Mouse (Mus musculus) brain, embryonic 14.5 days (tissue): ENCODE data around the gene Dchs1. TPM values are rescaled to one million over a fixed set of nuclear protein-coding genes. Genes with fewer than 3 reads are reported as not detected.
A peak's percentile ranks its signal among the peaks of the same experiment; 100 is the strongest.

Source experiments
- DNase-seq: peaks from one replicate; pipeline ENCODE4 v3.0.0-alpha.2; 2011; ENCODE audit warnings: low read depth
- CTCF ChIP-seq: fragments of 200-500 bp; IDR thresholded peaks from 2 replicates; pipeline ENCODE4 v1.5.1; 2012; ENCODE audit warnings: inconsistent platforms, mild to moderate bottlenecking, moderate library complexity, borderline replicate concordance; ENCODE audit not compliant: insufficient read depth, insufficient read length; ENCODE audit errors: extremely low read depth
- POLR2A ChIP-seq: fragments of 200-500 bp; IDR thresholded peaks from 2 replicates; pipeline ENCODE4 v1.6.1; 2012; ENCODE audit warnings: mild to moderate bottlenecking, inconsistent platforms, borderline replicate concordance; ENCODE audit not compliant: poor library complexity, insufficient read depth, insufficient read length, severe bottlenecking; ENCODE audit errors: extremely low read depth
- polyA plus RNA-seq: library from polyadenylated mRNA; depleted of rRNA; stranded (reverse); fragments of >200 nt; gene quantifications from 2 replicates; pipeline ENCODE4 v1.2.3, GENCODE M21; 2012

The Dchs1 gene
- polyA plus RNA-seq, 1 experiment, result 87.4 TPM

DNA sequence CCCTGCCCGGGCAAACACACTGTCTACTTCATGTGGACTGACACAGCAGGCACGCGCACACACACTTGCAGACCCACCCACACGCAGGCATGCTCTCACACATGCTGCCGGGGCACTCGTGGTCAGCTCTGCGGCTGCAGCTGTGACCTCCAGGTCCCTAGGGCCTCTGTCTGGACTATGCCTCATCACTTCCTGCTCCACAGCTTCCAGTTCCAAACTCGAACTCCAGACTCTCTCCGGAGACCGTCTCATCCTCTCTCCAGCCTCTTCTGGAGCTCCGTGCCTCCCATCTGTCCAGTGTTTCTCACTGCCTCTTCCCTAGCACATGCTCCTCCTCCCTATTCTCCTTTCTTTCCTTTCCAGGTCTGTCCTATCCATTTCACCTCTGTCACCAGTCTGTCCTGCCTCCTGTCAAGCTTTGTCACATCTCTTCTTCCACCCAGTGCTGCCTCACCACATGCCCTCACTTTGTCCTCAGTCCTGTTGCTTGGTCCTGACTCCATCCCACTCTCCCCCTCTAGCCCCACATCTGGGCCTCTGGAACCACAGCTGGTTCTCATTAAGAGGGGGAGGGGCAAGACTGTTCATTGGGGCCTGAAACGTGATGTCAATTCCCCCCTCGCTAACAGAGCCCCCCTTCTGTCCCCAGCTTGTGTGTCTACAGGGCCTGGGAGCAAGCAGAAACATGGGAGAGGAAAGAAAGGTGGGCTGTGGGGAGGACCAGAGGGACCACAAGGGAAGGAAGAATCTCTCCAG, 9.5 kb downstream of the Dchs1 start:
- TF ChIP-seq POLR2A, result no peak
- TF ChIP-seq CTCF, result no peak
- peak; percentile 37 for DNase-seq

DNA sequence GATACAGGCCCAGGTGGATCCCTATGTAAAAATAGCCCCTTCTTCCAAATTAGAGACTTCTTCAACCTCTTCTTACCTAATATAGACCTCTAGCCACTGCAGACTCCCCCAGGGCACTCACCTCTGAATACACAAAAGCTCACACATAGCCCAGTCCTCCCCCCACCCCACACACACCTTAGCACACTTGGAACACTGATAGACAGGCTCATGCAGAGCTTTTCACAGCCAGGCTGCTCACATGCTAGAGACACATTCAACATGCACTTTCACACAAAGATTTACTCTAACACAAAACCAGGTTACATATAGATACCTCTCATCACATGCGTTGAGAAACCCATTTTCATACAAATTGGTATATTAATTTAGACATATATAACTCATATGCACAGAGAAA, 10.1 kb downstream of the Dchs1 start:
- TF ChIP-seq CTCF (no peak), POLR2A (no peak)
- DNase-seq, result no peak

DNA sequence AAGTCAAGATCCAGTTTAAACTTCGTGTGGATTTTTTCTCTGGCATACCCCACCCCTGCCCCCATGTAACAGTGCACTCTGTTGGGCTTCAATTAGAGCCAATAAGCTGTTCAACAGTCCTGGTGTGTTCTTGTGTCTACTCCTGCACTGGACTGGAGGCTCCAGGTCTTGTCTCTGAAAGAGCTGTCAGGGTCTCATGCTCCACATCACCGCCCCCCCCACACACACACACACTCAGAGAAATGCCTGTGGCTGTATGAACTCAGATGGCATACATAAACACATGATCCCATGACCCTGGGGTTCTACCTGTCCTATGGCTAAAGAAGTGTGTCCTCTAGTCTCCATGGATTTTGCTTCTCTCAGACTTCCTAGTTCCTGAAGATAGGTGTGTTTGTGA, 11.4 kb downstream of the Dchs1 start:
- no peak for DNase-seq
- TF ChIP-seq POLR2A (no peak), CTCF (no peak)

DNA sequence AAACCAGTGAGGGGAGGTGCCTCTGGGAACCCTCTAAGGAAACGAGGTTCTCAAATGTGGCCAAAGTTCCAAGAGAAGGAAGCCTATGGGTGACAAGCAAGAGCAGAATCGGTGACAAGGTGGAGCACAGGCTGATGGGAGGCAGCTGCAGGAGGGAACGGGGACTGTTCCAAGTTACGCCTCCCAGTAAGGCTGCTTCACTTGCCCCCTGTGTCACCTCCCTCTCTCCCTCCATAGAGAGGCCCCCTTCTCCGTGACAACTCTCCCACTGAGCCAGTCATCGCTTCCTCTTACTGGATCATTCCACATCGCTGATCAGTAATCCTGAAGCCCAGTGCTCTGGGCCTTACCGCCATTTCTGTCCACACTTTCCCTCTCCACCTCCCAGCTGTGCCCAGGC, 12.8 kb downstream of the Dchs1 start:
- TF ChIP-seq CTCF (no peak), POLR2A (no peak)
- peak; percentile 28 for DNase-seq

DNA sequence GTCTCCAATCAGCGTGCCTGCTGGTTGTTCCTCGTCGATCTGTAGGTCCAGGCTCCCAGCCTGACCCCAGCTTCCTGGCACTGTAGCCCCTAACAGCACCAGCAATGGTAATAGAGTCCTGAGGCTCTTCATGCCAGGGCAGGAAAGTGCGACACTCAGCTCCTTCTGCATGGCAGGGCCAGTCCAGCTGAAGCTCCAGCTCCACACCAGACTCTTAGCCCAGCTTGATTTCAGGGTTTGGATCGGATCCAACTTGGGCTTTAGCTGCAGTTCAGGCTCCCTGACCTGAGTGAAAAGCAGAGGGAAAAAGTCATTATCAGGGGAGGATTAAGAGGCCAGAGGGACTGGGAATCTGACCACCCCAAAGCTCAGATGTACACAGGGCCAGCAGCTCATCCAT, 14.4 kb downstream of the Dchs1 start:
- peak; percentile 28 for DNase-seq

DNA sequence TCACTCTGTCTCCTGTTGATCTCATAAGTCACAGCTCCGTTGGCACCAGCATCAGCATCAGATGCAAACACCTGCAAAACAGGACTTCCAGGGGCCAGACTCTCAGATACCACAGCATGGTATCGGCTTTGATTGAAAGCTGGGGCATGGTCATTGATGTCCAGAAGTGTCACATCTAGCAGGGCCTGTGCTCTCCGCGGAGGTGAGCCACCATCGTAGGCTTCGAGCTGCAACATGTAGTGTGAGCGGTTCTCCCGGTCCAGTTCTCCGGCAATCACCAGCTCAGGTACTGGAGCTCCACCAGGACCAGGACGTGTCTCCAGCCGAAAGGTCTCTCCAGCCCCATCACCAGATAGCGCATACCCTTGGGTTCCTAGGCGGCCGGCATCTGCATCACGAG, 15.1 kb downstream of the Dchs1 start:
- no peak for DNase-seq
- TF ChIP-seq CTCF (no peak), POLR2A (no peak)

More for the DNA sequence above, 14.4 kb downstream of the Dchs1 start:
- no peak for TF ChIP-seq CTCF
- TF ChIP-seq POLR2A, result no peak

DNA sequence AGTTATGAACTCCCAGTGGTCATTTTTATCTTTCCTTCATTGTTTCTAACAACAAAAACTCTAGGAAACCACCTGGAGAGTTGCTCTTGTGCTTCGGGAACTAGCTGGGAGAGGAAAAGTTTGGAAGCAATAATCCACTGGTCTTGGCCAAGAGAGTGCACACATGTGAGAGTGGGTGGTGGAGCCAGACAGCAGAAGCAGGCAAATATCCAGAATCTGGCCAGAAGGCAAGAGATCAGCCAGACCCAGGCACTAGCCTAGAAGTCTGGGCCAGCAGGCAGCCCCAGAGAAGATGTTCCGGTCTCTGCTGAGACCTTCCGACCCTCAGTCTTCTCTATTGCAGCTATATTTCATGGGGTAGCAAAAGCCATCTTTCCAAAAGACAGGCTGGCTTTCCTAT, 17.5 kb downstream of the Dchs1 start:
- DNase-seq, result no peak
- TF ChIP-seq POLR2A (no peak), CTCF (no peak)

DNA sequence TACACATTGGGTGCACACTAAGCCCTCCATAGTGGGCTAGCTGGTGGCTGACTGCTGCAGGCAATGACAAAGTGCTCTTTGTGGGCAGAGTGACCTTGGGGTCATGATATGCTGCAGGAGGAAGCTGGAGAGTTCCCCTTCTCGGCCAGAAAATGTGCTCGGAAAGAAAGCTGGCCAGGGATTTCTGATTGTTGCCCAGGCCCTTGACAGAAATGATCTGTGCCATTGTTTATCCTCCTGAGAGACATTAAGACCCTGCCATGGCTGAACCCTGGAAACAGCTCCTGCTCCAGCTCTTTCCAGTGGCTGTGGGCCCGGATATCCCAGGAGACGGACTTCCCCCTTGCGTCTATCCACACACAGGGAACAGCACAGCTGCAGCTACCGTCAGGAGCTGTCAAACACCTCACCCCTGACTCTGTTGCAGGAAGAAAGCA, 19.7 kb downstream of the Dchs1 start:
- TF ChIP-seq POLR2A (no peak), CTCF (no peak)
- peak; percentile 55 for DNase-seq

DNA sequence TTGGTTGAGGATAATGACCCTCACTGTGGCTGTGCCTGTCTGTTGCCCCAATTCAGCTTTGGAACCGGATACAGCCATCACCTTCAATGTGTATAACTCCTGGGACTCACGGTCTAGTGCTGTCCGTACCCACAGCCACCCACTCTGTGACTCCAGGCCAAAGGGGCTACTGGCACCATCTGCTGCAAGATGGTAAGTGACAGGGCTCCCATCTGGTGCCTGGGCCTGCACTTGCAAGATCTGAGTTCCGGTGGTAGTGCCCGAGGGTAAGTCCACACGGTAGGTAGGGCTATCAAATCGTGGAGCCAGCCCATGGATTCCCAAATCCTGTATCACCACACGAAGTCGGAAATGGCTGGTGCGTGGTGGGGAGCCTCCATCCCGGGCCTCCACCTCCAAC, 23.1 kb downstream of the Dchs1 start:
- DNase-seq, result no peak
- TF ChIP-seq POLR2A, result no peak

DNA sequence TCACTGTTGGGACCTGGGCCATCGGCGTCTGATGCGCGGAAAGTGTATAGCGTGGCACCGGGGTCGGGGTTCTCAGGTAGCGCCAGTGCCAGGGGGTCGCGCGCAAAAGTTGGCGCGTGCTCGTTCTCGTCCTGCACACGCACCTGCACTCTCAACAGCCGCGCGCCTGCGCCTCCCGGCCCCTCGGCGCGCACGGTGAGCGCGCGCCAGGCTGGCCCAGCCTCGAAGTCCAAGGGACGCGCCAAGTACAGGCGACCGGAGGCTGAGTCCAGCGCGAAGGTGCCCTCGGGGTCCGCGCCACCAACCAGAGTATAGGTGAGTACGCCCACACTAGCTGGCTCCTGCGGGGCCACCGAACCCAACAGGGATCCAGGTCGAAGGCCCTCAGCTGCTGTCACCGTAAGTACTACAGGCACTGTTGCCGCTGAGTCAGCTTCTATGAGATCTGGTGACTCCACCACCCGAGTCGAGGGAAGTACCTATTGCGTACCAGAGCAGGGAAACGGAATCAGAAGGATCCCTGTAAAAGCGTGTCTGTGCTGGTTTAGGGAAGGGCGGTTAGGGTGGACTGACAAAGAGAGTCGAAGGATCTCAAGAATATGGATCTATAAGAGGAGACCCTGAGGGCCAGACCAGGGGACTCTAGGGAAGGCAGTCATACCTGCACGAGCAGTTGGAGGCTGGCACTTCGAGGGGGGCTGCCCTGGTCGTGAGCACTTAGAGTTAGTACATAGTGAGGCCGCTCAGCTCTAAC, 24.8 kb downstream of the Dchs1 start:
- DNase-seq, result peak; percentile 22
- TF ChIP-seq POLR2A (no peak), CTCF (no peak)

DNA sequence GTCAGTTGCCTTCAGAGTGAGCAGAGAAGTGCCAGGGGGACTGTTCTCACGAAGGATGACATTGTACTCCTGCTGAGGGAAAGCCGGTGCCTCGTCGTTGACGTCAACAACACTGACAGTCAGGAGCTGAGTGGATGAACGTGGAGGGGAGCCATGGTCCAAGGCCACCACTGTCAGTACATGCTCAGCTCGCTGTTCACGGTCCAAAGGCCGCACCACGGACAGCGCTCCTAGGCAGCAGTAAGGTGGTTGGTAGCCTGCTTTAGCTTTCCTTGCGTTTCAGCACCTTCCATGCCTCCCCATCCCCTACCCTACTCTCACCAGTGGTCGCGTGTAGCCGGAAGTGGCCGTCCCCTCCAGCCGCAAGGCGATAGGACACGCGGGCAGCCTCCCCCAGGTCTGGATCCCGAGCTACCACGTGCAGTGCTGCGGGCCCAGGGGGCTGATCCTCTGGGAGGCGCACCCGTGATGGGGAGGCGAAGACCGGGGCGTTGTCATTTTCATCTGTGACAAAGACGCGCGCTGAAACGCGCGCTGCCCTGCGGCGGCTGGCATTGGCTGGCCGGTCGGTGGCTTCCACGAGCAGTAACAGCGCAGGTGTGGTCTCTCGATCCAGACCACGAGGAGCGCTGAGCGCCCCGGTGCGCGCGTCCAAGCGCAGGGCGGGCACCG, 25.5 kb downstream of the Dchs1 start:
- no peak for DNase-seq
- no peak for TF ChIP-seq POLR2A
- no peak for TF ChIP-seq CTCF

DNA sequence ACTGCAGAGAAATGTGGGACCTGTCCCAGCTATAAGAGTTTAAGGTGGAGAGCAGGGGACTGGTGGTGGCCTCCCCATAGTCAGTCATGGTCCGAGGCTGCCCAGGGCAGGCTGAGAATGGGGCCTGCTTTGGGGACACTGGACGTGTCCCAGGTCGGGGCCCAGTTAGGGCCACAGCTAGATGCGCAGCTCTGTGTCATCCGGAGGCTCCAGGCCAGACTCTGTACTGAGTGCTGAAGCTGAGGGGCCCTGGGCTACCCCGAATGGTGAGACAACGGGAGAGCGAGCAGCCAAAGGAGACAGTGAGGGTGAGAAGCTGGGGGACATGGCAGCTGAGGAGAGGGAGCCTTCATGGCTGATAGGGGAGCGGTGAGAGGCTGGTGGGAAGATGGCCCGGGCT, 34.2 kb downstream of the Dchs1 start:
- TF ChIP-seq CTCF (no peak), POLR2A (no peak)
- no peak for DNase-seq

DNA sequence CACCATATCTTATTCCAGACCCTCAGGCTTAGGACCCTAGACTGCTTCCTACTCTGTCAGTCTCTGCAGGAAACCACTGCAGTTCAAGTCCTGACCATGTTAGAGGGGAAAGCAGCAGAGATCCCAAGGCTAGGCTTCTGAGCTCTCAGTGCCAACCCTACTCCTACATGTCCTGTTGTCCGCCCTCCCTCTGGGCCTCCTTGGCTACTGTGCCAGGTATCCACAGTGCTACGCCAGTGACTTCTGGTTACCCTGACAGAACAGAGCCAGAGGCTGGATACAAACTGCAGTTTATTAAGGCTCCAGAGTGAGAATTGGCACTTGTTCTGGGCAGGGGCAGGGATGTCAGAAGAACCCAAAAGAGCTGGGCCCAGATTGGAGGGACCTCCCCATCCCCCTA, 34.7 kb downstream of the Dchs1 start:
- no peak for DNase-seq
- TF ChIP-seq CTCF, result no peak
- TF ChIP-seq POLR2A, result no peak
